Mouse (Mus musculus): ENCODE results near the gene Tmem184b. TPM values are rescaled to one million over a fixed set of nuclear protein-coding genes. Genes with fewer than 3 reads are reported as not detected.

Tmem184b gene
- polyA plus RNA-seq, 1 experiment from 2014 or later, result 37.5 TPM

GRCm38 (mm10) chr15:79438816-79439215 is 35.4 kb upstream of the Tmem184b start:
- WGBS, result 80% methylated on average over 8 of the region's 8 CpGs
- peaks cover 70% of the 10 kb centered on the region for H3K4me1 ChIP-seq
- ATAC-seq (replicated peaks), result no peak
- H3K4me2 ChIP-seq (replicated peaks), result peak overlapping the region; percentile 90
- no peak overlapping the region for H3K27ac ChIP-seq (replicated peaks)
- H3K36me3 ChIP-seq, result peaks cover 45% of the 10 kb centered on the region
- H3K4me3 ChIP-seq, result no peak overlapping the region
- no peaks in the 10 kb centered on the region for H3K9me3 ChIP-seq
- no peak overlapping the region for H3K9ac ChIP-seq (replicated peaks)
- H3K27me3 ChIP-seq, result no peaks in the 10 kb centered on the region

GRCm38 (mm10) chr15:79438209-79438810 is 34.9 kb upstream of the Tmem184b start:
- H3K36me3 ChIP-seq, result peaks cover 48% of the 10 kb centered on the region
- H3K4me3 ChIP-seq, result no peak overlapping the region
- H3K9ac ChIP-seq (replicated peaks), result no peak overlapping the region
- peak overlapping the region; percentile 90 for H3K4me2 ChIP-seq (replicated peaks)
- H3K9me3 ChIP-seq, result no peaks in the 10 kb centered on the region
- WGBS, result 83% methylated on average over 6 of the region's 6 CpGs
- no peak overlapping the region for H3K27ac ChIP-seq (replicated peaks)
- no peaks in the 10 kb centered on the region for H3K27me3 ChIP-seq
- no peak for ATAC-seq (replicated peaks)
- peaks cover 70% of the 10 kb centered on the region for H3K4me1 ChIP-seq

- H3K4me1 ChIP-seq, result peaks cover 63% of the 10 kb centered on the region
- 94% methylated on average over 12 of the region's 12 CpGs for WGBS
- H3K4me2 ChIP-seq (replicated peaks), result no peak overlapping the region; the same call in 1 of the 2 replicates
- ATAC-seq (replicated peaks), result no peak
- H3K4me3 ChIP-seq, result no peak overlapping the region
- H3K9me3 ChIP-seq, result no peaks in the 10 kb centered on the region
- no peak overlapping the region for H3K27ac ChIP-seq (replicated peaks)
- no peak overlapping the region for H3K9ac ChIP-seq (replicated peaks)
- H3K27me3 ChIP-seq, result no peaks in the 10 kb centered on the region
- peaks cover 48% of the 10 kb centered on the region for H3K36me3 ChIP-seq
Measured at GRCm38 (mm10) chr15:79437541-79438208, 34.3 kb upstream of the Tmem184b start.

GRCm38 (mm10) chr15:79436481-79436921 is 33.1 kb upstream of the Tmem184b start:
- Histone ChIP-seq H3K36me3 (peaks cover 53% of the 10 kb centered on the region), H3K9me3 (no peaks in the 10 kb centered on the region), H3K27me3 (no peaks in the 10 kb centered on the region), H3K27ac (replicated peaks) (no peak overlapping the region), H3K9ac (replicated peaks) (no peak overlapping the region), H3K4me1 (peaks cover 57% of the 10 kb centered on the region), H3K4me2 (replicated peaks) (no peak overlapping the region), H3K4me3 (no peak overlapping the region)
- WGBS, result 68% methylated on average over 7 of the region's 7 CpGs
- ATAC-seq (replicated peaks), result no peak

GRCm38 (mm10) chr15:79435191-79435671 is 31.9 kb upstream of the Tmem184b start:
- no peak overlapping the region for H3K4me3 ChIP-seq
- no peak for ATAC-seq (replicated peaks)
- no peak overlapping the region for H3K9ac ChIP-seq (replicated peaks)
- H3K36me3 ChIP-seq, result peaks cover 65% of the 10 kb centered on the region
- H3K27ac ChIP-seq (replicated peaks), result no peak overlapping the region
- WGBS, result 34% methylated on average over 7 of the region's 7 CpGs
- no peaks in the 10 kb centered on the region for H3K9me3 ChIP-seq
- no peaks in the 10 kb centered on the region for H3K27me3 ChIP-seq
- peaks cover 51% of the 10 kb centered on the region for H3K4me1 ChIP-seq
- no peak overlapping the region for H3K4me2 ChIP-seq (replicated peaks)

GRCm38 (mm10) chr15:79432892-79433291 is 29.5 kb upstream of the Tmem184b start:
- H3K4me3 ChIP-seq, result no peak overlapping the region
- peaks cover 29% of the 10 kb centered on the region for H3K4me1 ChIP-seq
- H3K27ac ChIP-seq (replicated peaks), result no peak overlapping the region
- no peaks in the 10 kb centered on the region for H3K27me3 ChIP-seq
- no peak overlapping the region for H3K4me2 ChIP-seq (replicated peaks)
- no peak overlapping the region for H3K9ac ChIP-seq (replicated peaks)
- H3K9me3 ChIP-seq, result no peaks in the 10 kb centered on the region
- no peak for ATAC-seq (replicated peaks)
- peaks cover 78% of the 10 kb centered on the region for H3K36me3 ChIP-seq
- 55% methylated on average over 21 of the region's 21 CpGs for WGBS

- peaks cover 23% of the 10 kb centered on the region for H3K4me1 ChIP-seq
- no peaks in the 10 kb centered on the region for H3K9me3 ChIP-seq
- no peak for ATAC-seq (replicated peaks)
- H3K9ac ChIP-seq (replicated peaks), result no peak overlapping the region
- WGBS, result 91% methylated on average over 11 of the region's 11 CpGs
- H3K4me2 ChIP-seq (replicated peaks), result no peak overlapping the region
- no peak overlapping the region for H3K4me3 ChIP-seq
- H3K36me3 ChIP-seq, result peaks cover 78% of the 10 kb centered on the region
- H3K27me3 ChIP-seq, result no peaks in the 10 kb centered on the region
- no peak overlapping the region for H3K27ac ChIP-seq (replicated peaks)
Measured at GRCm38 (mm10) chr15:79432328-79432727, 29.0 kb upstream of the Tmem184b start.

GRCm38 (mm10) chr15:79431925-79432324 is 28.6 kb upstream of the Tmem184b start:
- H3K27me3 ChIP-seq, result no peaks in the 10 kb centered on the region
- WGBS, result 92% methylated on average over 7 of the region's 7 CpGs
- no peaks in the 10 kb centered on the region for H3K9me3 ChIP-seq
- H3K4me3 ChIP-seq, result no peak overlapping the region
- peaks cover 19% of the 10 kb centered on the region for H3K4me1 ChIP-seq
- no peak overlapping the region for H3K27ac ChIP-seq (replicated peaks)
- H3K36me3 ChIP-seq, result peaks cover 78% of the 10 kb centered on the region
- H3K9ac ChIP-seq (replicated peaks), result no peak overlapping the region
- no peak overlapping the region for H3K4me2 ChIP-seq (replicated peaks)
- ATAC-seq (replicated peaks), result no peak

- no peak for ATAC-seq (replicated peaks)
- peaks cover 79% of the 10 kb centered on the region for H3K36me3 ChIP-seq
- 80% methylated on average over 10 of the region's 10 CpGs for WGBS
- no peak overlapping the region for H3K4me3 ChIP-seq
- no peak overlapping the region for H3K4me2 ChIP-seq (replicated peaks)
- peaks cover 5% of the 10 kb centered on the region for H3K4me1 ChIP-seq
- no peak overlapping the region for H3K27ac ChIP-seq (replicated peaks)
- H3K9ac ChIP-seq (replicated peaks), result no peak overlapping the region
- H3K9me3 ChIP-seq, result no peaks in the 10 kb centered on the region
- no peaks in the 10 kb centered on the region for H3K27me3 ChIP-seq
Measured at GRCm38 (mm10) chr15:79430461-79431000, 27.2 kb upstream of the Tmem184b start.

- WGBS, result 92% methylated on average over 8 of the region's 9 CpGs
- Histone ChIP-seq H3K27ac (replicated peaks) (no peak overlapping the region), H3K27me3 (no peaks in the 10 kb centered on the region), H3K4me2 (replicated peaks) (no peak overlapping the region), H3K9me3 (no peaks in the 10 kb centered on the region), H3K36me3 (peaks cover 79% of the 10 kb centered on the region), H3K4me3 (no peak overlapping the region), H3K4me1 (0 out of 2 replicates have a peak, but pooled peaks cover under 1% of the 10 kb centered on the region), H3K9ac (replicated peaks) (no peak overlapping the region)
- ATAC-seq (replicated peaks), result no peak
Measured at GRCm38 (mm10) chr15:79429994-79430393, 26.6 kb upstream of the Tmem184b start.

GRCm38 (mm10) chr15:79429527-79429926 is 26.2 kb upstream of the Tmem184b start:
- ATAC-seq (replicated peaks), result no peak
- no peak overlapping the region for H3K4me3 ChIP-seq
- no peak overlapping the region for H3K9ac ChIP-seq (replicated peaks)
- no peaks in the 10 kb centered on the region for H3K27me3 ChIP-seq
- 75% methylated on average over 7 of the region's 12 CpGs for WGBS
- no peak overlapping the region for H3K27ac ChIP-seq (replicated peaks)
- no peak overlapping the region for H3K4me2 ChIP-seq (replicated peaks)
- no peaks in the 10 kb centered on the region for H3K9me3 ChIP-seq
- no peaks in the 10 kb centered on the region for H3K4me1 ChIP-seq
- H3K36me3 ChIP-seq, result peaks cover 79% of the 10 kb centered on the region

- Histone ChIP-seq H3K4me2 (replicated peaks) (no peak overlapping the region), H3K9ac (replicated peaks) (no peak overlapping the region), H3K36me3 (peaks cover 79% of the 10 kb centered on the region), H3K27me3 (no peaks in the 10 kb centered on the region), H3K4me3 (no peak overlapping the region), H3K9me3 (no peaks in the 10 kb centered on the region), H3K27ac (replicated peaks) (no peak overlapping the region), H3K4me1 (no peaks in the 10 kb centered on the region)
- no peak for ATAC-seq (replicated peaks)
- 80% methylated on average over 4 of the region's 4 CpGs for WGBS
Measured at GRCm38 (mm10) chr15:79428616-79429015, 25.2 kb upstream of the Tmem184b start.
